Mouse (Mus musculus) splenic B cell, adult 2 months (primary cell): Measurements from ENCODE around the gene Sfrp2.
A peak's percentile ranks its signal among the peaks of the same experiment; 100 is the strongest.

Experiments
- DNase-seq: peaks from one replicate; pipeline ENCODE4 v3.0.0-alpha.2; 2011; ENCODE audit warnings: low read depth, low spot score
- H3K27me3 ChIP-seq: 2 replicates; pipeline ENCODE4 v1.6.1; 2012; ENCODE audit warnings: mild to moderate bottlenecking, low read length, moderate library complexity, mixed read lengths; ENCODE audit not compliant: control insufficient read depth, poor library complexity, insufficient read depth, severe bottlenecking
- H3K36me3 ChIP-seq: 2 replicates; pipeline ENCODE4 v1.6.1; 2012; ENCODE audit warnings: mild to moderate bottlenecking, low read length, moderate library complexity, mixed read lengths; ENCODE audit not compliant: control insufficient read depth, poor library complexity, insufficient read depth, severe bottlenecking

Sfrp2 gene

DNA sequence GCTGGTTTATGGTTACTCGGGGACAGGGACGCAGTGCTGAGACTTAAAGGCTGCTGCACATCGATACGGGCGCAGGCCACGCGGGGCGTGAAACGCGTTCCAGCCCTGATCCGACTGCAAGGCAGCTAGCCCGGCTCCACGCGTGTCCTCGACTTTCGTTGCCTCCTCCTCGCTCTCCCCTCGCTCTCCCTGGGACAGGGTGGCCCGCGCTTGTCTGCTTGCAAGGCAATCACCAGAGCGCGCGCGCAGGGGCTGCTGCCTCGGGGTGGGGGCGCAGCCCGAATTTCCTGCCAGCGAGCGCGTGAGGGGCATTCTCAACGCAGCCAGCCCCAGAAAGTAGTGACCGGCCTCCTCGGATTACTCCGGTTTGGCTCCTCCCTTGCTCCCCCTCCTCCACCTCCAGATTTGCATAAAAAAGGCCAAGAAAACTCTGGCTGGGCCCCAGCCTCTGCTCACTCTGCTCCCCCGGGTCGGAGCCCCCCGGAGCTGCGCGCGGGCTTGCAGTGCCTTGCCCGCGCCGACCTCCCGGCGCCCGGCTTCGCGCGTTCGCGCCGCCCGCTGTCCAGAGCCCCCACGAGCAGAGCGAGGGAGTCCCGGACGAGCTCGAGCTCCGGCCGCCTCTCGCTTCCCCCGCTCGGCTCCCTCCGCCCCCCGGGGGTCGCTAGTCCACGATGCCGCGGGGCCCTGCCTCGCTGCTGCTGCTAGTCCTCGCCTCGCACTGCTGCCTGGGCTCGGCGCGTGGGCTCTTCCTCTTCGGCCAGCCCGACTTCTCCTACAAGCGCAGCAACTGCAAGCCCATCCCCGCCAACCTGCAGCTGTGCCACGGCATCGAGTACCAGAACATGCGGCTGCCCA lies at the start of gene Sfrp2:
Gene Sfrp2, plus strand, starts transcription at position 451 of the 855 bp plus-strand sequence.
- Histone ChIP-seq H3K27me3 (no peaks in the 10 kb centered on the region), H3K36me3 (no peaks in the 10 kb centered on the region)
- DNase-seq: peak; percentile 11

DNA sequence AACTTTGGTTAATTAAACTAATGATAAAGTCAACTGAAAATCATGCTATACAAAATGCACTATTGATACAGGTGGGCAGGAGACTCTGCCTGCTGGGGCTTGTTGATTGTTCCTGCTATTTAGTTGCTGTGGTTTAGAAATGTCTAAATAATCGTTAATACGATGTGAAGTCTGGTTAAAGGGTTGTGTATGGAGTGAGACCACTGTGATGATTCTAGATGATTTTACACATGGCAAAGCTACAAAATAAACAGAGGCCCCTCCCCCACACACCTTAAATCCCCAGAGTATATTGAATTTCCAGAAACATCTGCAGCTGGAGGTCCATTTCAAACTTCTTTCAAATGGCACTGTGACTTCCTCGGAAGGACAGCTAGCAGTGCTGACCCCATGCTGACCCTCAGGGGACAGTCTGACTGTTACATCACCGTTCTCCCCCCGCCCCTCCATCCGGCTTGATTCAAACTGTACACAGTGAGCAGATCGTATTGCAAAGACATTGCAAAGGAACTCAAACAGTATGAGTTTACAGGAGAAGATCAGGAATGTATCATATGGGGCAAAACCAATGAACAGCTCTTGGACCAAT lies 48.4 kb upstream of the Sfrp2 start:
- no peaks in the 10 kb centered on the region for H3K36me3 ChIP-seq
- no peak for DNase-seq
- H3K27me3 ChIP-seq: no peaks in the 10 kb centered on the region

- H3K27me3 ChIP-seq: no peaks in the 10 kb centered on the region
- DNase-seq: no peak
Observed at GRCm38 (mm10) chr3:83718662-83719061, 47.5 kb upstream of the Sfrp2 start.

DNA sequence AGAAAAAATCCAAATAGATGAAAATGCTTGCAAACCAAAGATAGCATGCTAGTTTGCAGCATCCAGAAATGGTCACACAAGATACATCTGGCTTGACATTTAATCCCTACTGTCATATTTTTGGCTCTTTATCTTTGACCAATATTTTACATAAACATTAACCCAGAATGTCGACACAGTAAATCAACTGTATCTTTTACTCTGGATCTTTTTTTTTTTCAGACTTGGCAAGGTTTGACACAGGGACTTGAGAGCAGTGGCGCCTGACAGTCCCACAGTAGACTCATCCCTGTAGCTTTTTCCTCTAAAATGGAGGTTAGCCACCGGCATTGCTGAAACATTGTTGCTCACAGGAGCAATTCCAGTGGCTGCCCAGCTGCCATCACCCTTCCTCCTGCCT lies 37.9 kb upstream of the Sfrp2 start:
- Histone ChIP-seq H3K36me3 (no peaks in the 10 kb centered on the region), H3K27me3 (no peaks in the 10 kb centered on the region)
- DNase-seq: no peak

More at GRCm38 (mm10) chr3:83718662-83719061, 47.5 kb upstream of the Sfrp2 start:
- H3K36me3 ChIP-seq: no peaks in the 10 kb centered on the region

DNA sequence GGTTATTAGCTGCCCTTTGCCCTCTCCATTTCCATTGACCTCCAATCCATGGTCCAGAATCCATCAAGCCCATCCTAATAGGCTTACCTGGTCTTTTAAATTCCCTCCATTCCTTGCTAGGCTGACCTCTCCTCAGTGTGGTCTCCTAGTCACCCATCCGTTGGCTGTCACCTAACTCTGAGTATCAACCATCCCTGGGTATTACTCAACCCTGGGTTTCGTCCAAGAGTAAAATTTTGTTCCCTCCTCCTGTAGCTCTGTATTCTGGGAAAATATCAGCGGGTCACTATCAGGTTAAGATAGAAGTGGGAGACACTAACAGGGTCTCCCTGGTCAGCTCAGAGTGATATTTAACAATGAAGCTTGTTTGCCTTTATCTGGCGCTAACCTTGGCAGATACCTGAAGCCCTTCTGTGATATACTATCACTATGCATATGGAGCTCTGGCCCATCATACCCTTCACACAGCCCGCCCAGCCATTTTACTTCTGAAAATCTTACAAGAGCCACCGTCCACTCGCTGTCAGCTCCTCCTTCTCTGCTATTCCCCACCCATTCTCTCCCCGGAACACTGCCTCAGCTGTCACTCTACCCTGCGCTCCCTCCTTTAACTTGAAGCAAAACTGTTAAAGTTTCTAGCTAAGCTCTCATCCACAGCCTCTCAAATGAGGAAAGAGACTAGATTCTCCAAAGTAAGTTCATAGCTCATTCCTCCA lies 37.3 kb upstream of the Sfrp2 start:
- no peak for DNase-seq
- Histone ChIP-seq H3K27me3 (no peaks in the 10 kb centered on the region), H3K36me3 (no peaks in the 10 kb centered on the region)

- Histone ChIP-seq H3K36me3 (no peaks in the 10 kb centered on the region), H3K27me3 (no peaks in the 10 kb centered on the region)
- DNase-seq: no peak
Observed at GRCm38 (mm10) chr3:83733985-83734384, 32.1 kb upstream of the Sfrp2 start.

- H3K27me3 ChIP-seq: no peaks in the 10 kb centered on the region
- DNase-seq: no peak
- H3K36me3 ChIP-seq: no peaks in the 10 kb centered on the region
Observed at GRCm38 (mm10) chr3:83736980-83737379, 29.1 kb upstream of the Sfrp2 start.

DNA sequence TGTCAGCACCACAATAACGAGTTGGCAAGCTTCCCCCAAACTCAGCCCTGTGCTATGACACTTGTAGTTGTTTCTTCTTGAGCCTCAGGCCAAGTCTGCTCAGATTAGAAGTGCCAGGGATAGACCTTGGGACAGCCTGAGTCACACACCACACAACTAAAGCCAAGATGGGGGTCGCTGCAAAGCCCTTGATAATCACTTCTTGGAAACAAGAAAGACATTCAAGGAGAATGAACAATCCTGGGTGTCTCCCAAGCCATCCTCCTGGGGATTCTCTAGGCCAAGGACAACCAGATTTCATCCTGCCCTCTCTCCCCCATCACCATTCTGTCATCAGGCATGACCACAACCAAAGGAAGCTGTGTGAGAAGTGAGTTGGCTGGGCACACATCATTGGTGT lies 25.9 kb upstream of the Sfrp2 start:
- H3K27me3 ChIP-seq: no peaks in the 10 kb centered on the region
- H3K36me3 ChIP-seq: no peaks in the 10 kb centered on the region
- DNase-seq: no peak

- Histone ChIP-seq H3K36me3 (no peaks in the 10 kb centered on the region), H3K27me3 (no peaks in the 10 kb centered on the region)
- DNase-seq: no peak
Observed at GRCm38 (mm10) chr3:83747276-83747675, 18.8 kb upstream of the Sfrp2 start.

DNA sequence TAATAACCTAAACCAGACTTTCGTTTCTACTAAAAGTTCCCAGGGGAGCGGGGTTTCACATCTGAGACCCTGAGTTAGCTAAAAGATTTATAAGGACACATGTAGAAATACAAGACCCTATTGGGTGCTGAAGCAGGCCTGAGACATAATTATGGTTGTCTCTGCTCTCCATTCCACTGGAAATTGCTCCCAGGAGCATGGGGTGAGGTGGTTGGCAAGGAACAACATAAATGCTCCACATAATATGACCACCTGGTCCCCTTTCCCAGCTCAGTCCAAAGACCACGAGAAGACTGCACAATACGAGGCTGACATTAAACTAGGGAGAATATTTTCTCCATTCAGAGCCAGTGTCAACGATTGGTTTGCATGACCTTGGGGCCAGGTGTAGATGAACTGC lies 18.2 kb upstream of the Sfrp2 start:
- no peak for DNase-seq
- no peaks in the 10 kb centered on the region for H3K27me3 ChIP-seq
- H3K36me3 ChIP-seq: no peaks in the 10 kb centered on the region

GRCm38 (mm10) chr3:83751625-83752024 lies 14.5 kb upstream of the Sfrp2 start:
- no peak for DNase-seq
- no peaks in the 10 kb centered on the region; the same call in 1 of the 2 replicates for H3K27me3 ChIP-seq
- H3K36me3 ChIP-seq: no peaks in the 10 kb centered on the region

DNA sequence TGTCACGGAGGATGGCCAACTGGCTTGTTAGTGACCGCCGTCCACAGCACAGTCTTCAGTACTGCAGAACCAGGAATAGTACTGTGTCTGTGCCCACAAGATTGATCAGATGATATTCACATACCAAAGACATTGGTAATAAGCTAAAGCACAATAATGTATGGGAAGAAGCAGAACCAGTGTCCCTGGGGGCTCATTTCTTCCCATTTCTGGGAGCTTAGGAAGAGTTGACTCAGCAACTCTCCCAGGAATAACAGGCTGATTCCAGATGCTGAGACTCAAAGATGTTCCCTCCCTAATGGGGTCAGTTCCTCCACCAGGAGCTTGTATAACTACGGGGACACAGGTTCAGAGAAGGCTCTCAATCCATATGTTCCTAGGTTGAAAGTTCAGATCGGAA lies 13.9 kb upstream of the Sfrp2 start:
- Histone ChIP-seq H3K36me3 (no peaks in the 10 kb centered on the region), H3K27me3 (no peaks in the 10 kb centered on the region; the same call in 1 of the 2 replicates)
- DNase-seq: no peak

DNA sequence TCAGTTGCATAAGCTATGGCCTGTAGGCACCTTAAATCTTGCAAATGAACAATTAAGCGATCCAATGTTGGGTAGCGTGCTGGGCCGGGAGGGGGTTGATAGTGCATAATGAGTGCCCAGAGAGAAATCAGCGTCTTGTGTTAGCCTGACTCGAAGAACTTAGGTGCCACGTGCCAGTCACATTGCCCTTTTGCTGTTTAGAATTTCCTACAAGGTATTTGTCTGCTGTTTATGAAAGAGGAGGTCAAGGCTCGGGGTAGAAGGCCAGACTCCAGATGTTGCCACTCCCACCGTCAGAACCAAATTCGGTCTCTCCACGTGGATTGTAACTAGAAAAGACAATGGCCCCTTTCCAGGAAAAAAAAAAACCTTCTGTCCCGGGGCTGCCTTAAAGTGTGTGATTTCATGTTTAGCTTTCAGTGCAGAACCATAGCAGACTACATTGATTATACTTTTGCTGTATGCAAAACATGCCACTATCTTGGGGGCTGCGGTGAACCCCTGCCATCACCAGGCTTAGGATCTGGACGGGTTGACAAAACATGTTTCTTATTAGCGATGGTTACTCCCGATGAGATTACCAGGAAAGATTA lies 11.0 kb upstream of the Sfrp2 start:
- DNase-seq: no peak
- H3K36me3 ChIP-seq: no peaks in the 10 kb centered on the region; the same call in 1 of the 2 replicates
- H3K27me3 ChIP-seq: no peaks in the 10 kb centered on the region; the same call in 1 of the 2 replicates

GRCm38 (mm10) chr3:83755666-83756065 lies 10.5 kb upstream of the Sfrp2 start:
- no peaks in the 10 kb centered on the region; the same call in 1 of the 2 replicates for H3K36me3 ChIP-seq
- no peaks in the 10 kb centered on the region; the same call in 1 of the 2 replicates for H3K27me3 ChIP-seq
- no peak for DNase-seq
